Mouse (Mus musculus) bone marrow macrophage, adult 2 months (primary cell): Measurements from ENCODE around the gene Dcbld2. TPM values are rescaled to one million over a fixed set of nuclear protein-coding genes. Genes with fewer than 3 reads are reported as not detected.
A peak's percentile ranks its signal among the peaks of the same experiment; 100 is the strongest.

ENCODE experiments used
- H3K27ac ChIP-seq: 2 replicates; pipeline ENCODE4 v1.5.1; 2012; ENCODE audit warnings: low read depth, low read length; ENCODE audit not compliant: insufficient read depth
- H3K4me1 ChIP-seq: 2 replicates; pipeline ENCODE4 v1.6.1; 2012; ENCODE audit warnings: low read length; ENCODE audit not compliant: control insufficient read depth, insufficient read depth
- H3K4me3 ChIP-seq: 2 replicates; pipeline ENCODE4 v1.5.1; 2012; ENCODE audit warnings: mild to moderate bottlenecking, low read length, moderate library complexity; ENCODE audit not compliant: insufficient read depth
- CTCF ChIP-seq: IDR thresholded peaks from 2 replicates; pipeline ENCODE4 v1.5.1; 2012; ENCODE audit warnings: low read depth, mild to moderate bottlenecking, low read length, moderate library complexity
- POLR2A ChIP-seq: IDR thresholded peaks from 2 replicates; pipeline ENCODE4 v1.6.1; 2012; ENCODE audit warnings: mild to moderate bottlenecking, low read depth, low read length, borderline replicate concordance
- polyA plus RNA-seq: library from polyadenylated mRNA; stranded (reverse); fragments of >200 nt; gene quantifications from 2 replicates; pipeline ENCODE4 v1.2.4, GENCODE M21; 2012; ENCODE audit not compliant: missing spikeins, insufficient read depth, insufficient read length

Gene Dcbld2
- polyA plus RNA-seq, 1 experiment: 3.5 TPM

DNA sequence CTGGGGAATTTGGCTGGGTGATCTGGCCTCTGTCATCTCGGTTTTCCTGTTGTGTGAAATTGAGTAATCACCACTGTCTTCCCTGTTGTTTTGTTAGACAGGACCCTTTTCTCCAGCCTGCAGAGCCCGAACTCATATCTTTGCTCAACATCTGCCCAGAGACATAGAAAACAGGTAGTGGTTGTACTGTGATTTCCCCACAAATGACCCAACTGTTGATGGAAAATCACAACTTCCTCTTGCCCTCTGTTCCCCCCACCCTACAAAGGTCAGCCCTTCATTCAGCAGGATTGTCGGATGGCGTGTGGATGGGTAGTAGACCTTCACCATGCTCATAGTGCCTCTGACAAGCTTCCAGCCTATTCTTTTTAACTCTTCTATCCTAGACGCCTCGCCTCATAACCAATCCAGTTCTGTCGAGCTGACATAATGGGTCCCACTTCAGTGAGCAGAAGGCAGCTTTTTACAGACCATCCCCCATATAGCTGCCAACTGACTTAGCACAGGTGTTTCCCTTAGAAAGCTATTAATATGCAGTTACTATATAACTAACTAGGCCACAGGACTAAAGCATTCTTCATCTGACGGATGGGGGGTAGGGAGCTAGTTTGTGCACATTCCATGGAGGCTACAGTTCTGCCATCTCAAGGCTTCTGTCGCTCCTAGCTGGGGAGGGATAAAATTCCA lies 73.1 kb downstream of the Dcbld2 start:
- Histone ChIP-seq H3K4me3 (no peak overlapping the region), H3K27ac (peak overlapping the region; percentile 35), H3K4me1 (peaks cover 34% of the 10 kb centered on the region)
- TF ChIP-seq CTCF: no peak

DNA sequence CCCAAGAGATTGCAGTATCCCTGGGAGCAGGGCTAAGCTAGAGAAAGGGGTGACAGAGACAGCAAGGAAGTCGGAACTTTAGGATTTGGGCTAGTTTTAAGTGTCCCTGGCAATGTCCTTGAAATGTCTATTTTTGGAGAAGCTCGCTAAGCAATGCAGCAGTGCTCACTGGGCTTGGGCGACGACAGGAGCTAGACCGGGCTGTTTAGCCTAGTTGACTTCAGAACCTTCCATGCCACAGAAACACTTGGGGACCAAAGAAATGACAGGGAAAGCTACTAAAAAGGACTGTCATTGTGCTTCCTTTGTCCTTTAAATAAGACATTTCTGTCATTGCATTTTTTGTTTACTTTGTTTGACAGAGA lies 73.6 kb downstream of the Dcbld2 start:
- Histone ChIP-seq H3K4me3 (no peak overlapping the region), H3K27ac (no peak overlapping the region), H3K4me1 (peaks cover 31% of the 10 kb centered on the region)
- no peak for TF ChIP-seq POLR2A
- TF ChIP-seq CTCF: no peak

DNA sequence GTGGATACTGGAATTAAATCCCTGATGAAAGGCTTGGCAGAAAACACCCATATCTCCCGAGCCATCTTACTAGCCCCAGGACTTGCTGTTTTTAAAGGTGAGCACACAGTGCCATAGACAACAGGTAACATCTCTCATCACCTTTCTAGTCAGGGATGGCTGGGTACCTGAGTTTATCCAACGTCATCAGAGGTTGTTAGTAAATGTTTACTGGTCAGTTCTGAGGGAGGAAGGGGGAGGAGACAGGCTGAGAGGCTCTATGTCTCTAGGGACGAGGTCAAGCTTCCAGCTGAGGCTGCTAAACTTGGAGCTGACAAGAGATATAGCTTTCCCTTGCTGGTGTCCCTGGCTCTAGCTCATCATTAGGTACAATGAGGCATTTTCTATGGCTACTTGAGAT lies 74.1 kb downstream of the Dcbld2 start:
- TF ChIP-seq CTCF (no peak), POLR2A (no peak)
- H3K4me1 ChIP-seq: peaks cover 31% of the 10 kb centered on the region
- H3K4me3 ChIP-seq: no peak overlapping the region
- H3K27ac ChIP-seq: no peak overlapping the region

DNA sequence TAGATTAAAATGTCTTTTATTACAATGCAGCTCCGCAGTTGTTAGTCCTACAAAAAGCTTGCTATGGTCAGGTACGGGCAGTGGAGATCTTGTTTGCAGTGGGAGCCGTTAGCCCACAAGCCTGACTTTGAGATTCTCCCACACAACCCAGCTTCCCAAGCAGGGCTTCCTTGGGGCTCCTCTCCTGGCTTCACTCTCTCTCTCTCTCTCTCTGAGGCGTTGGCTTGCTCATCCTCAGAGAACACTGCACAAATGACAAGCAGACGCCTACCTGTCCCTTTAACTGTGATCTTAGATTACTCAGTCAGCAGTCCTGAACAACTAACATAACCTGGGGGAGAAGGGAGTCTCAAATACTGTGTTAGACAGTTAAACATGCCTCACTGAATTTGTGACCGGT lies 79.6 kb downstream of the Dcbld2 start:
- Histone ChIP-seq H3K4me1 (no peaks in the 10 kb centered on the region), H3K27ac (no peak overlapping the region), H3K4me3 (no peak overlapping the region)
- TF ChIP-seq CTCF (no peak), POLR2A (no peak)

DNA sequence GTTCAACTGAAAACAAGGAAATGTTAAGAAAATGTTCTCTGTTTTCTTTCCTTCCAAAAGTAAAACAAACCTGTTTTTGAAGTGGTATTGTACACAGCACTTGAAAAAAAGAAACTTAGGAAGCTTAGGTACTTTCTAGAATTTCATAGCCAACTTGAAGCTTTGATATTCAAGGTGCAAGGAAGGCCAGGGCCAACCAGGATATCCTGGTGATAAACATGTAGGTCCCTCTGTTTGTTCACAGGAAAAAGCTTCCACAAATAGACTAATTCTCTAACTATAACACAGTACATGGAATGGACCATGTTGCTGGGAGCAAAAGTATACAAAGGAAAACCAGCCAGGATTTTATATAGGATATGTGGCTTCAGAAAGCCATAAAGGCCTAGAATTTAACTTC lies 88.5 kb downstream of the Dcbld2 start:
- H3K4me1 ChIP-seq: peaks cover 33% of the 10 kb centered on the region
- no peak overlapping the region for H3K4me3 ChIP-seq
- no peak overlapping the region for H3K27ac ChIP-seq
- no peak for TF ChIP-seq POLR2A
- TF ChIP-seq CTCF: no peak

DNA sequence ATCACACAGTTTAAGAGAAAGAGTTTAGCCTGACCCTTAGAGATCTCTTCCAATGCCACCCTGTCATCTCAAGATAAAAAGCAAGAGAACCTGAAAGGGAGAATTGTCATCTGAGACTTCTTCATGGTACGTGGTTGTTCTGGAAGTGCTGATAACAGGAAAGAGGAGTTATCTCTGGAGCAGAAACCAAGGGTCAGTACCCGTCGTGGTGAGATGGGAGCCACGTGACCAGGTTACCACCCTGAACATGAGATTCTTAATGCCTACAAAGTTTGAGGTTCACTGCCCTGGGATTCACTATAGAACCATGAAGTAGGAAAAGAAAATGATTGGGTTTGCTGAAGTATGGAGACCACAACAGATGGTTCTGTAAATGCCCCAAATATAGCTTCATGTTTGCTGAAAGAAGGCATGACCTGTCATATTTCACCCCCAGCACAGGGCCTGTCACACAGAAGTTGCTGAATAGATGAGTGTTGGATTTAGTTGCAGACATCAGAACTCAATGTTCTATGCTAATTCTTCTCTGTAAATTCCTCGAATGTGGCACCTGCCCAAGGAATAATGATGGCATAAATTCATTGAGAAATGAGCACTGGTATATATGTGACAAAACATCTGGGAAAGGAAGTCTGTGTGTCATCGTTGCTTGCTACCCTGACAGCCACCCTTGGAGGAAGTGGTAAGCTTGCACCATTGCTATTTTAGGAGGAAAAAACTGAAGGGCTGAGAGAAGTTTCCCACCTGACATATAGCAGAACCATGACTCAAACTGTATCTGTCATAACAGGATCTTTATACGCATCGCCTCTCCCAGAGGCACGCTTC lies 89.9 kb downstream of the Dcbld2 start:
- TF ChIP-seq POLR2A (no peak), CTCF (no peak)
- Histone ChIP-seq H3K27ac (peak overlapping the region; percentile 13), H3K4me3 (no peak overlapping the region), H3K4me1 (peaks cover 40% of the 10 kb centered on the region)

DNA sequence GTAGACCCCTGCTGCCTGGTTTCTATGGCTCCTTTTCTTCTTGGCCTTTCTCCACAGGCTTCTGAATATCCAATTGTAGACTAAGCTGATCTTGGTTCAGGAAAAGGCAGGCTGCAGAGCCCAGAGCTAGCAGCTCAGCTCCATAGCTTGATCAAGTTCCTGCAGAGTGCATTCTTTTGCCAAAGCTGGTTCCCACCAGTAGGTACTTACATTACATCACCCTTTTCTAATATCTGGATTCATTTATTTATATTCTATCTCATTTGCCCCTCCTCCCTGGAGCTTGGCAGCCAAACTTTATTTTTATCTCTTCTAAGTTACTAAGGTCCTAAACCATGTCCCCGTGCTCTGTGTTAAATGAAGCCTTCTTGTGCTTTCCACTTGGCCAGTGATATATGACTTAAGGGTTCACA lies 90.9 kb downstream of the Dcbld2 start:
- no peak for TF ChIP-seq CTCF
- TF ChIP-seq POLR2A: no peak
- no peak overlapping the region for H3K4me3 ChIP-seq
- H3K27ac ChIP-seq: 0 out of 2 replicates have a peak overlapping the region, but pooled peaks have one; percentile 12
- peaks cover 46% of the 10 kb centered on the region for H3K4me1 ChIP-seq

DNA sequence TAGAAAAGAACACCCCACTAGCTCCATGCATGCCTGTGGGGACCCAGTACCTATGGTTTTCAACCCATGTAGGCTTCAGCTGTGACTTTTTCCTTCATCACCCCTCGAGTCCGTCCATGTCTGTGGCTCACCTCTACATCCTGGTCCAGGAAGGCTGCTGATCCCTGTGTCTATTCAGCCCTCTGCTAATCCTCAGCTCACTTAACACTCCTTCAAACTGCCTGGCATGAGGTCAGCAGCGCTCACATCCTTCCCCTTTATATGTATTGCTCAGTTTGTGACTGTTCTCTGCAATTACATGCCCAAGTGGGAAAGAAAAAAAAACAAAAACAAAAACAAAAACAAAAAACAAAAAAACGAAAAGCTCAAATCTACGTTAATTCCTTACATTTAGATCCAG lies 91.4 kb downstream of the Dcbld2 start:
- no peak overlapping the region for H3K4me3 ChIP-seq
- 0 out of 2 replicates have a peak overlapping the region, but pooled peaks have one; percentile 12 for H3K27ac ChIP-seq
- TF ChIP-seq CTCF: no peak
- TF ChIP-seq POLR2A: no peak
- H3K4me1 ChIP-seq: peaks cover 48% of the 10 kb centered on the region

DNA sequence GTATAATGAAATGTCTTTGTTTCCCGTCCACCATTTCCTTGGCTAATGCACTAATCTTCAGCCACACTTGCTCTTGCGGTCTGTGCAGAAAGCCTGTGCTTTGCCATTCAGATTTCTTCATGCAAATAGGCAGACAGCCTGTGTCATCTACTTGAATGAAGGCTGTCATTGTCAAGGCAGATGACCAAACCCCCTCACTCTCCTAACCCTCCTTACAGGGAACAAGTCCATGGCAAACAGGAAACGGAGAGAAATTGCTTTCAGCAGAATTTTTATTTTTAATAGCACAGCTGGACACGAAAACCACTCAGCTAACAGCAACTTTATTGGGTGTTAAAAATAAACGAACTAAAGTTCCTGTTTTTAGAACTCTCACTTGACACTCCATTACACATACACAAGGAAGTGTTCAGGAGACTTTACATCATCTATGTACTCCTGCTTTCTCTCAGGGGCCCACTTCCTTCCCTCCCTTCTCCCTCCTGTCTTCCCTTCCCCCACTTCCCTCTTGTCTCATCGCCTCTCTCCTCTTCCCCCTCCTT lies 93.6 kb downstream of the Dcbld2 start:
- peaks cover 48% of the 10 kb centered on the region for H3K4me1 ChIP-seq
- TF ChIP-seq CTCF (no peak), POLR2A (no peak)
- peak overlapping the region; percentile 75 for H3K27ac ChIP-seq
- H3K4me3 ChIP-seq: no peak overlapping the region

DNA sequence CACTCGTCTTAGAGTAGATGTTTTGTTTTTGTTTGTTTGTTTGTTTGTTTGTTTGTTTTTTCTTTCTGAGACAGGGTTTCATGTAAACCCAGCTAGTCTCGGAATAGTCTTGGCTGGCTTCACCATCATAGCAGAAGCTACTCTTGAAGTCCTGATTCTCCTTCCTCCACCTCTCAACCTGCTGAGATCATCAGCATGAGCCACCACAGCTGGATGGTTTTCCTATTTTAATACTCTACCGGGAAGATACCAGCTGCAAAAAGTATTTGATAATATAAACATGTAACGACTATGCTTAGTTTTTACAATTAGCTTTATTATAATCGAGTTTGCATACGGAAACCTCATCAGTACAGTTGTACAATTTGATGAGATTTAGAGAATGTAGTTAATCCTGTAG lies 94.3 kb downstream of the Dcbld2 start:
- peaks cover 48% of the 10 kb centered on the region for H3K4me1 ChIP-seq
- TF ChIP-seq POLR2A: no peak
- no peak for TF ChIP-seq CTCF
- H3K4me3 ChIP-seq: no peak overlapping the region
- H3K27ac ChIP-seq: peak overlapping the region; percentile 70
